Mouse (Mus musculus): ENCODE results near the gene Gm47429.
"Not testable (repeated sequence)": the region's sequence is repeated elsewhere in the genome, so short reads cannot be mapped to it uniquely, and the experiment has no call there.

The Gm47429 gene

GRCm38 (mm10) chr13:50443812-50444211 lies at the start of gene Gm47429:
TSS of gene Gm47429 (minus strand) at chr13:50443912.
- no peak for DNase-seq

DNA sequence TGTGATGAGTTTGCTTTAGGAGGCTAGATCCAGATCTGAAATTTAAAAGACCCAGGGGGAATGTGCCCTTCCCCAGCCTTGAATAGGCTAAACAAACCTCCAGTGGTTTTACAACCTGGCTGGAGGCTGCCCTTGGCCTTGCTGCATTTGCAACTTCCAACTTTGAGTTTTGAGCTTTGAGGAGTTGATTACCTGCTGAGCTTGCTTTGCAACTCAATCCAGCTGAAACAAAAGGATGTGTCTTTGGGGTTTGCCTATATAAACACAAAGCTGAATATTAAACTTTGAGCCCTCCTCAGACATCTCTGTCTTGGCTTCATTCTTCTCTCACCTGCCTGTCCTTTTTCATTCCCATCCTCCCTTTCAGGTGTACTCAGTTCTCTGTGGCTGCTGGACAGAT lies 44.8 kb upstream of the Gm47429 start:
- DNase-seq = not testable (repeated sequence)

- no peak for DNase-seq
Observed at GRCm38 (mm10) chr13:50467007-50467406, 23.3 kb upstream of the Gm47429 start, which contains the start of gene Nutm2. TSS of gene Nutm2 (plus strand) at chr13:50467307.

DNA sequence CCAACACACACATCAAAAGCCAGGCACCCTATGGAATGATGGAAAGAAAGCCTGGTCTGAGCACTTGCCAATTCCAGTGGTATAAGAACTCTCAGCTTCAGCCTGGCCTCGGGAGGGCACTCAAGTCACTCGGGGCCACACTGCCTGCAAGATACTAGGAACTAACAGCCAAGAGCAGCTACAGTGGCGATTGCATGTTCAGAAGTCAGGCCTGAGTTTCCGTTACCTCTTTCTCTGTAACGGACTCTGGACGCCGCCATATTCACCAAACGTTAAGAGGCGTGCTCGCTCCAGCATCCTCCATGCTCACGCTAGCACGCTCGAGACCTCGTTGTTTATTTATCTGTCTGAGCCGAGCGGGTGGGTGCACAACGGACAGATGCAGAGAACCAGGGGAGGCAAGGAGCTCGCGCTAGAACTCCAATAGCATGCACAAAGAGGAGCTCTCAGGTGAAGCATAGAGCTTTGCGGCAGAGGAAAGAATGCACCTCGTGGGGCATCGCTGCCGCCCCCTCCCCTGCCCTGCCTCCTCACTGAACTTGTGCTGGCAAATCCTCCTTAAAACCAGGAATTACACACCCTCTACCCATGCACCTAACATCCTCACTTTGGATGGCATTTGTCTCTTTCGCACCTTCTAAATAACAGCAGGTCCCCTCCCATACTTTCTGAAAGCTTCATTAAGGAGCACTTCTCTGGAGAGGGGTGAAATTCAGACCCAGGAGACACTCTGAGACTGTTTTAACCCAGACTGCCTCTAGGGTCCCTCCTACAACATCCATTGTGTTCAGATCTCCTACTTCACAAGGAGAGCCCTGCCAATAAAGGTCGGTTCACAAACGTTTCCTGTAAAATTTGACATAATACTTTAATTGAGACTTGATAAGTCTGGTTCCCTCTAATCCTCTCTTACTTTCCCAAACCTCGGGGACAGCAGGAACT lies 21.2 kb upstream of the Gm47429 start:
- no peak for DNase-seq

GRCm38 (mm10) chr13:50460433-50460832 lies 16.7 kb upstream of the Gm47429 start:
- DNase-seq = not testable (repeated sequence)

- DNase-seq = no peak
Observed at GRCm38 (mm10) chr13:50453426-50453825, 9.7 kb upstream of the Gm47429 start.

- not testable (repeated sequence) for DNase-seq
Observed at GRCm38 (mm10) chr13:50452266-50452665, 8.6 kb upstream of the Gm47429 start.

GRCm38 (mm10) chr13:50445261-50445660 lies 1.5 kb upstream of the Gm47429 start:
- DNase-seq = no peak

GRCm38 (mm10) chr13:50426686-50427085 lies 17.0 kb downstream of the Gm47429 start:
- DNase-seq = no peak

- no peak for DNase-seq
Observed at GRCm38 (mm10) chr13:50424517-50424916, 19.2 kb downstream of the Gm47429 start.

- no peak for DNase-seq
Observed at GRCm38 (mm10) chr13:50423625-50424209, 20.0 kb downstream of the Gm47429 start.

GRCm38 (mm10) chr13:50418421-50418820 lies 25.3 kb downstream of the Gm47429 start:
- DNase-seq = no peak

- peak; percentile 76 for DNase-seq
Observed at GRCm38 (mm10) chr13:50417389-50418183, 26.1 kb downstream of the Gm47429 start, which contains the start of gene Fbxw17. TSS of gene Fbxw17 (plus strand) at chr13:50417864.
